Mouse (Mus musculus) heart, embryonic 13.5 days (tissue): ENCODE data around the gene Hist2h2ab. TPM values are rescaled to one million over a fixed set of nuclear protein-coding genes. Genes with fewer than 3 reads are reported as not detected.
"Not testable (repeated sequence)": the region's sequence is repeated elsewhere in the genome, so short reads cannot be mapped to it uniquely, and the experiment has no call there.

Source experiments
- ATAC-seq: fragments of 200-750 bp; cut with Nextera tagmentation; 2 replicates; pipeline ENCODE4 v1.8.0; 2017; ENCODE audit warnings: moderate TSS enrichment; ENCODE audit not compliant: insufficient number of reproducible peaks, low FRiP score, low TSS enrichment; ENCODE audit errors: extremely low read depth
- H3K27ac ChIP-seq: fragments of 300-500 bp; sonication (generic); replicated peaks from 2 replicates; pipeline ENCODE4 v1.5.1; 2015; ENCODE audit warnings: moderate library complexity, mild to moderate bottlenecking, inconsistent platforms
- H3K27me3 ChIP-seq: fragments of 300-500 bp; sonication (generic); replicated peaks from 2 replicates; pipeline ENCODE4 v1.6.1; 2015; ENCODE audit warnings: mild to moderate bottlenecking, inconsistent platforms
- H3K36me3 ChIP-seq: fragments of 300-500 bp; sonication (generic); 2 replicates; pipeline ENCODE4 v1.6.1; 2015; ENCODE audit warnings: mild to moderate bottlenecking, inconsistent platforms
- H3K4me1 ChIP-seq: fragments of 300-500 bp; sonication (generic); 2 replicates; pipeline ENCODE4 v1.6.1; 2015; ENCODE audit warnings: inconsistent platforms
- H3K4me2 ChIP-seq: fragments of 300-500 bp; sonication (generic); 2 replicates; pipeline ENCODE4 v1.6.1; 2015; ENCODE audit warnings: inconsistent platforms, mild to moderate bottlenecking, moderate library complexity
- H3K4me3 ChIP-seq: fragments of 300-500 bp; sonication (generic); 2 replicates; pipeline ENCODE4 v1.5.1; 2015; ENCODE audit warnings: moderate library complexity, mild to moderate bottlenecking, inconsistent platforms
- H3K9ac ChIP-seq: fragments of 300-500 bp; sonication (generic); 2 replicates; pipeline ENCODE4 v1.6.1; 2015; ENCODE audit warnings: inconsistent platforms, mild to moderate bottlenecking, moderate library complexity
- H3K9me3 ChIP-seq: fragments of 300-500 bp; sonication (generic); 2 replicates; pipeline ENCODE4 v1.6.1; 2016; ENCODE audit warnings: inconsistent platforms
- WGBS: fragments of 180-500 bp; shearing (Covaris S2); methylation state at CpG from one replicate; pipeline ENCODE4 v1.1.7; 2015; ENCODE audit warnings: mixed read lengths; 5-methylcytosine and 5-hydroxymethylcytosine counted together
- polyA plus RNA-seq: library from polyadenylated mRNA; unstranded; fragments of >200 nt; fragmentation: Nextera tagmentation; extraction: Ambion mirVana; gene quantifications from 2 replicates; pipeline ENCODE4 v1.2.1, GENCODE M21; 2015

Gene Hist2h2ab
- not detected in 2 replicates for polyA plus RNA-seq

GRCm38 (mm10) chr3:96219661-96220130, at the start of gene Hist2h2ab, which contains the start of gene Bola1:
TSS of gene Hist2h2ab (plus strand) at chr3:96219865.
TSS of gene Bola1 (minus strand) at chr3:96219709.
- Histone ChIP-seq H3K36me3 (no peaks in the 10 kb centered on the region), H3K27me3 (no peaks in the 10 kb centered on the region), H3K4me1 (peaks cover 36% of the 10 kb centered on the region), H3K27ac (peak within 1 kb of the TSS; percentile 98), H3K4me3 (peak within 1 kb of the TSS; percentile 74), H3K4me2 (peak within 1 kb of the TSS; percentile 82), H3K9me3 (no peaks in the 10 kb centered on the region), H3K9ac (peak within 1 kb of the TSS; percentile 89)
- under 1% methylated on average over 37 of the region's 37 CpGs for WGBS
- peak; percentile 68 for ATAC-seq

- no peak overlapping the region; the same call in 1 of the 2 replicates for H3K4me2 ChIP-seq
- no peak for ATAC-seq
- no peaks in the 10 kb centered on the region for H3K9me3 ChIP-seq
- WGBS, result 87% methylated on average over 4 of the region's 4 CpGs
- H3K27me3 ChIP-seq, result no peaks in the 10 kb centered on the region
- H3K36me3 ChIP-seq, result peaks cover 33% of the 10 kb centered on the region
- H3K4me3 ChIP-seq, result no peak overlapping the region
- peak overlapping the region; percentile 99; the same call in 1 of the 2 replicates for H3K27ac ChIP-seq
- H3K4me1 ChIP-seq, result peaks cover 34% of the 10 kb centered on the region
- peak overlapping the region; percentile 95; the same call in 1 of the 2 replicates for H3K9ac ChIP-seq
Observed at GRCm38 (mm10) chr3:96170276-96170675, 49.4 kb upstream of the Hist2h2ab start.

- H3K36me3 ChIP-seq, result peaks cover 40% of the 10 kb centered on the region
- no peak for ATAC-seq
- peak overlapping the region; percentile 99 for H3K27ac ChIP-seq
- H3K27me3 ChIP-seq, result no peaks in the 10 kb centered on the region
- H3K9ac ChIP-seq, result peak overlapping the region; percentile 95
- H3K4me1 ChIP-seq, result peaks cover 34% of the 10 kb centered on the region
- no peaks in the 10 kb centered on the region for H3K9me3 ChIP-seq
- 45% methylated on average over 10 of the region's 10 CpGs for WGBS
- peak overlapping the region; percentile 96 for H3K4me3 ChIP-seq
- peak overlapping the region; percentile 93 for H3K4me2 ChIP-seq
Observed at GRCm38 (mm10) chr3:96170976-96171545, 48.6 kb upstream of the Hist2h2ab start.

GRCm38 (mm10) chr3:96171583-96172196, 48.0 kb upstream of the Hist2h2ab start:
- Histone ChIP-seq H3K36me3 (peaks cover 47% of the 10 kb centered on the region), H3K4me2 (peak overlapping the region; percentile 93), H3K9ac (peak overlapping the region; percentile 95), H3K4me3 (peak overlapping the region; percentile 96), H3K27ac (peak overlapping the region; percentile 99), H3K4me1 (peaks cover 37% of the 10 kb centered on the region), H3K27me3 (no peaks in the 10 kb centered on the region), H3K9me3 (no peaks in the 10 kb centered on the region)
- WGBS, result 15% methylated on average over 18 of the region's 18 CpGs
- no peak for ATAC-seq

- Histone ChIP-seq H3K27ac (peak within 1 kb of the TSS; percentile 99), H3K4me1 (peaks cover 37% of the 10 kb centered on the region), H3K36me3 (peaks cover 53% of the 10 kb centered on the region), H3K9ac (peak within 1 kb of the TSS; percentile 95), H3K4me2 (peak within 1 kb of the TSS; percentile 93), H3K4me3 (peak within 1 kb of the TSS; percentile 96), H3K9me3 (no peaks in the 10 kb centered on the region), H3K27me3 (no peaks in the 10 kb centered on the region)
- ATAC-seq, result peak; percentile 84
- under 1% methylated on average over 55 of the region's 58 CpGs for WGBS
Observed at GRCm38 (mm10) chr3:96172197-96173178, 47.2 kb upstream of the Hist2h2ab start, which contains the start of gene Sf3b4. TSS of gene Sf3b4 (plus strand) at chr3:96172332.

GRCm38 (mm10) chr3:96173185-96173584, 46.5 kb upstream of the Hist2h2ab start:
- peaks cover 54% of the 10 kb centered on the region for H3K36me3 ChIP-seq
- no peak overlapping the region for H3K27ac ChIP-seq
- 36% methylated on average over 7 of the region's 7 CpGs for WGBS
- peak overlapping the region; percentile 93 for H3K4me2 ChIP-seq
- H3K9me3 ChIP-seq, result no peaks in the 10 kb centered on the region
- H3K4me3 ChIP-seq, result peak overlapping the region; percentile 96
- no peaks in the 10 kb centered on the region for H3K27me3 ChIP-seq
- no peak for ATAC-seq
- peak overlapping the region; percentile 95 for H3K9ac ChIP-seq
- H3K4me1 ChIP-seq, result peaks cover 37% of the 10 kb centered on the region

- Histone ChIP-seq H3K4me2 (peak overlapping the region; percentile 93), H3K4me1 (peaks cover 37% of the 10 kb centered on the region), H3K9ac (peak overlapping the region; percentile 44; the same call in 1 of the 2 replicates), H3K36me3 (peaks cover 61% of the 10 kb centered on the region)
- not testable (repeated sequence) for H3K9me3 ChIP-seq, H3K4me3 ChIP-seq, ATAC-seq, H3K27me3 ChIP-seq, H3K27ac ChIP-seq
- WGBS, result 90% methylated on average over 4 of the region's 4 CpGs
Observed at GRCm38 (mm10) chr3:96174042-96174441, 45.6 kb upstream of the Hist2h2ab start.

GRCm38 (mm10) chr3:96175251-96175650, 44.4 kb upstream of the Hist2h2ab start:
- WGBS, result 93% methylated on average over 6 of the region's 6 CpGs
- ATAC-seq, result no peak

GRCm38 (mm10) chr3:96178427-96178826, 41.2 kb upstream of the Hist2h2ab start:
- Histone ChIP-seq H3K9ac (no peak overlapping the region), H3K27ac (no peak overlapping the region), H3K27me3 (no peaks in the 10 kb centered on the region), H3K36me3 (peaks cover 55% of the 10 kb centered on the region), H3K4me3 (no peak overlapping the region), H3K4me2 (no peak overlapping the region), H3K9me3 (no peaks in the 10 kb centered on the region), H3K4me1 (peaks cover 41% of the 10 kb centered on the region)
- ATAC-seq, result no peak
- WGBS, result 92% methylated on average over 4 of the region's 4 CpGs

More at GRCm38 (mm10) chr3:96175251-96175650, 44.4 kb upstream of the Hist2h2ab start:
- H3K4me1 ChIP-seq, result peaks cover 38% of the 10 kb centered on the region
- H3K9me3 ChIP-seq, result no peaks in the 10 kb centered on the region
- no peak overlapping the region for H3K27ac ChIP-seq
- H3K27me3 ChIP-seq, result no peaks in the 10 kb centered on the region
- no peak overlapping the region for H3K9ac ChIP-seq
- no peak overlapping the region for H3K4me3 ChIP-seq
- H3K4me2 ChIP-seq, result no peak overlapping the region
- peaks cover 55% of the 10 kb centered on the region for H3K36me3 ChIP-seq

GRCm38 (mm10) chr3:96178902-96179301, 40.8 kb upstream of the Hist2h2ab start:
- Histone ChIP-seq H3K36me3 (peaks cover 51% of the 10 kb centered on the region), H3K27me3 (no peaks in the 10 kb centered on the region), H3K9ac (no peak overlapping the region), H3K9me3 (no peaks in the 10 kb centered on the region), H3K27ac (no peak overlapping the region), H3K4me2 (no peak overlapping the region), H3K4me3 (no peak overlapping the region), H3K4me1 (peaks cover 44% of the 10 kb centered on the region)
- WGBS, result 79% methylated on average over 2 of the region's 2 CpGs
- ATAC-seq, result no peak

- Histone ChIP-seq H3K36me3 (peaks cover 51% of the 10 kb centered on the region), H3K27me3 (no peaks in the 10 kb centered on the region), H3K4me2 (no peak overlapping the region), H3K4me3 (no peak overlapping the region), H3K9me3 (no peaks in the 10 kb centered on the region), H3K9ac (no peak overlapping the region), H3K4me1 (peaks cover 41% of the 10 kb centered on the region), H3K27ac (no peak overlapping the region)
- 55% methylated on average over 4 of the region's 4 CpGs for WGBS
- ATAC-seq, result no peak
Observed at GRCm38 (mm10) chr3:96179531-96179930, 40.1 kb upstream of the Hist2h2ab start.
